Mouse (Mus musculus): ENCODE data around the gene Macf1.
A peak's percentile ranks its signal among the peaks of the same experiment; 100 is the strongest.
"Not testable (repeated sequence)": the region's sequence is repeated elsewhere in the genome, so short reads cannot be mapped to it uniquely, and the experiment has no call there.

Macf1 gene

DNA sequence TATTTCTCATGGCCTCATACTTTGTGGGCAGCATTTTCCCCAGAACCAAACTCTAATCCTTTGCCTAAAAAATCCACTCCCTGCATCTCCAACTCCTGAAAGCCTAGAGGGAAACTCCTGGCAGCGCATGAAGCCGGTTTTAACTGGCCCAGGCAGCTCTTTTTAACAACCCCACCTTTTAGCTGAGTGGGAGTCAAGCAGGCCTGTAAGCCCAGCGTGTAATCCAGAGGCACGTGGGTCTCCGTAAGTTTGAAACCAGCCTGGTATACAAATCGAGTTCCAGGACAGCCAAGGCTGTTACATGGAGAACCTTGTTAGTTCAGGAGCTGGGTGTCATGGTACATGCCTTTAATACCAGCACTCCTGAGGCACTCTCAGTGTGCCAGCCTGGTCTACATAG is 14.5 kb downstream of the Macf1 start:
- no peak for DNase-seq (ENCODE audit: low spot score)

DNA sequence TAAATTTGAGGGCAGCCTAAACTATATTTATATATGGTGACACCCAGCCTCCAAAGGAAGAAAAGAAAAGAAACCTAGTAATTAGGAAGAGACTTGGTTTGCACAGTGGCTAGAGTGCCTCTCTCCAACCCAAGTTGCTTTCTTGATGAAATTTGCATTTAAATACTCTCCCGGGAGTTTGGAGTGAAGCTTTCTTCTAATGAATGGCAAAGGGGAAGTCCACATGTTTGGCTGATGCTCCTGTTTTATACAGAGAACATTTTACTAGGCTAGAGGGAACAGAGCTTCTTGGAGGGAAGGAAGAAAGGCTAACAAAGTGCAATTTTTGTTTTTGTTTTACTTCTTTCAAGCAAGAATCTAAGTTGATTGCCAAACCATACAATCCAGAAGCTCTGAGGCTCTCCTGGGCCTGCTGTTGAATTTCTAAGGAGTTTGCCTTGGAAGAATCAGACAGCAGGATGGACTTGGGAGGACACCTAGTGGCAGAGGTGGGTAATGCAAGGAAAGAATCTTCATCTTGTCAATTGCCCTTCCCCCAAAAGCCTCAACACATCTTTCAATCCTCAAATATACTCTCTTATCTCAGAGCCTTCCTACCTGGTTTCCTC is 16.8 kb downstream of the Macf1 start:
- DNase-seq (ENCODE audit: low spot score): peak; percentile 61

- no peak for DNase-seq (ENCODE audit: low spot score)
Observed at GRCm38 (mm10) chr4:123666517-123666916, 17.6 kb downstream of the Macf1 start.

DNA sequence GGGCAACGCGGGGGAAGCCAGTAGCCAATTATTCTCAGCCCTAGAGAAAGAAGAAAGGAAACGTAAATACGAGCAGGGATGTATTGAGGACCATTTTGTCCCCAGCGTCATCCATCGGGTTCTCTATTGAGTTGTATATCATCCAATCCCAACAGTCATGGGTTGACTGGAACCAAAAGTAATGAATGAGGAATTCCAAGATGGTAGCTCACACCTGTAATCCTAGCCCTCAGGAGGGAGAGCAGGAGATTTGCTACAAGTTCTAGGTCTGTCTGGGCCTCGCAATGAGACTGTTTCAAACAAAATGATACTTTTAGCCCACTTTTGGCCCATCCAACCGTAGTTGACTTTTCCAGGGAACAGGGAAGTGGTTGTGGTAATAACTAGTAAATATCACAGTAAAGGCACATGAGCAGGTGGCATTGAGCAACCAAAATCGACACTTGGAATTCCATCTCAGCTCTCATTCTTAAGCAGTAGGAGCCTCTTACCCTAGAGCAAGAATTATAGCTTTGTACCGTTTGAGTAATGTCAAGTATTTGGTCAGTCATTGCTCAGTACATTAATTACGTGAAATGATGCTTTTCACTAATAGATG is 18.4 kb downstream of the Macf1 start:
- no peak for DNase-seq (ENCODE audit: low spot score)

DNA sequence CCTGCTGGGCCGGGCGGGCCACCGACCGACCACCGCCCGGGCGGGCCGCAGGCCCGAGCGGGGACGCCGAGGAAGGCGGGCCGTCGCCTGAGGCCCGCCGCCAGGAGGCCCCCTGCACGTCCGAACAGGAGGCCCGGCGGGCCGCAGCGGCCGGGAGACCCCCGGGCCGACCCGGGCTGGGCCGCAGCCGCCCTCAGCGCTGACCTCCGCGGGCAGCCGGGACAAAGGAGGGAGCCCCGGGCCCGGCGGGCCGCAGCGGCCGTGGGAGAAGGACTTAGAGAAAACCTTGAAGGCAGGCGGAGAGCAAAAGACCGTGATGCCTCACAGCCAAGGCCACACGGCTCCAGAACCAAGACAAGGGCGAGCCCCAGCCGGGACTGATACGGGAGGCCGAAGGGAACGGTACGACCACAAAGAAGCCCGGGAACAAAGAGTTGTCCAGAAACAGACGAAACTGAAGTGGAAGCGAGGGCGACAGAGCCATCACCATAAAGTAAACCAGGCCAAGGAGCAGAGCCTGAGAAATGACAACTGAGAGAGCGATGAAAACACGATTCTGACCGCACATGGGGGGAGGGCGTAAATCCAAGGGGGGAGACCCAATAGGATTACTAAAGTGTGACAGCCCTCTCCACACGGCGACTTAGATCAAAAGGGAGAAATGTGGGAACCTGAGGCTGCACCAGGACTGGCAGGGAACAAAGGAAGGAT is 19.1 kb downstream of the Macf1 start:
- DNase-seq (ENCODE audit: low spot score): peak; percentile 24

GRCm38 (mm10) chr4:123664021-123664950 is 19.9 kb downstream of the Macf1 start:
- peak; percentile 73 for DNase-seq (ENCODE audit: low spot score)

DNA sequence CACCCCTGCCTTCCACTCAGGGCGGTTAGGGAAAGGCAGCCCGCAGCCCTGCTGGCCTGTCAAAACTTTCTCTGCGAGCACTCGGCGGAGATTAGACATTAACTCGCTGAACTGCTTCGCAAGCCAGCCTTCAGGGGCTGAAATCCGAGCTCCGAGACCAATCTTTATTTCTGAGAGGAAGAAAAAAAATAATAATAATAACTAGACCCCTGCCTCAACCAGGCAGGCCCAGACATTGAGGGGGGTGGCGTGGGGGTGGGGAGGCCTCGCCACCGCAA is 20.5 kb downstream of the Macf1 start:
- DNase-seq (ENCODE audit: low spot score): no peak

GRCm38 (mm10) chr4:123662914-123663687 is 21.1 kb downstream of the Macf1 start:
- peak; percentile 15 for DNase-seq (ENCODE audit: low spot score)

DNA sequence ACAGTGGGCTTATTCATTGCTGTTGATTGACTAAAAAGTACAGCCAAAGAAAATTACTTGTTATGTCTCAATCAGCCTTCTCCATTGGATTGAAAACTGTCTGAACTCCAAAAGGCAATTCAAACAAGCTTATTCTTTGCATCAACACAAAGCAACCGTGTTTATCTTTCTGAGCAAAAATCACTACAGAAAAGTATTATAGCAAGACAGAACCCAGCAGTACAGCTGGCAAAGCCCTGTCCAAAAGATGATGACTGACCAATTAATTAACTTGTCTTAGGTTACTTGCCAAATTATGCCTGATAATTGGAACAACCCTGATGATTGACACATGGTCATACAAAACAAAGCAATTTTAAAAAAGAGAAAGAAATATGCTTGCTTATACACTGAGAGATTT is 26.0 kb downstream of the Macf1 start:
- no peak for DNase-seq (ENCODE audit: low spot score)

DNA sequence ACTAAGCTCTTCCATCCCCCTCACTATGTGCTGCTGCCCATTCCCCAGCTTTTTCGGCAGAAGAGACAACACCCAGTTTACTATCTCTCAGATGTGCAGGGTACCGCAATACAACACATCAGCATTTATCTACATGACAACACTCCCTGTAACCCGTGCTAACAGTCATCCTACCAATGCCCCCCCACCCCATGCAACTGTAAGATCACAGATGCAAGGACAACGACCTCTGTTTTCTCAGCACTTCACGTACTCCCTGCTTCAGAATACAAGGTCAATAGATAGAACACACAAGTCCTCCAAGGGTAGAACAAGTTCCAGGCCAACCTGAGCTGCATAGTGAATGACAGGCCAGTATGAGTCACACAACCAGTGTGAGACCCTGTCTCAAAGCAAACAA is 28.9 kb downstream of the Macf1 start:
- no peak for DNase-seq (ENCODE audit: low spot score)

DNA sequence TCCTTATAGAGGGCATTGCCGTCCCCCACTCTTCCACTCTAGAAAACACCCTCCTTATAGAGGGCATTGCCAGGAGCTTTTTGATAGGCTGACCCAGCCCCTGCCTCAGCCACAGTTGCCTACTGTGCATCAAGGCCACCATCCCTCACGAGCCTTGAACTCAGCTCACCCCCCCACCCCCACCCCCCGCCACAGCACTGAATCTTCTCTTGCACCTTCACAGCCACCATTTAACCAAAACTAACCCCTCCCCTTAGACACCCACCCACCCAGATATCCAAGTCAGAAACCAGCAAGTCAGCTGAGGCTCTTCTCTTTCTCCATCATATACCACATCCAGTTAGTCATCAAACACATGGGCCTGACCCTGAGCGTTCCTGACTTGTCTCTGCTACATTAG is 29.6 kb downstream of the Macf1 start:
- DNase-seq (ENCODE audit: low spot score): no peak

DNA sequence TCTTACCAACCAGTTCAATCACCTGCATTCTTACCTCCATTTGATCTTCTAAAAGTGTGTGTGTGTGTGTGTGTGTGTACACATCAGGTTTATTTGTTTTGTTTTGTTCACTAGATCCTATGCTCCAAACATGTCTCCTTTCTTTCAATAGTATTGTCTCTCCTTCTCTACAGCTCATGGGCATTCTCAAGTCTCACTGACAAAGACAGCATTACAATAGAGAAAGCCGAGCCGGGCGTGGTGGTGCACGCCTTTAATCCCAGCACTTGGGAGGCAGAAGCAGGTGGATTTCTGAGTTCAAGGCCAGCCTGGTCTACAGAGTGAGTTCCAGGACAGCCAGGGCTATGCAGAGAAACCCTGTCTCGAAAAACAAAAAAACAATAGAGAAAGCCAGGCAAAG is 30.7 kb downstream of the Macf1 start:
- not testable (repeated sequence) for DNase-seq (ENCODE audit: low spot score)

- DNase-seq (ENCODE audit: low spot score): no peak
Observed at GRCm38 (mm10) chr4:123652130-123652529, 32.0 kb downstream of the Macf1 start.

- DNase-seq (ENCODE audit: low spot score): no peak
Observed at GRCm38 (mm10) chr4:123649131-123649530, 35.0 kb downstream of the Macf1 start.

DNA sequence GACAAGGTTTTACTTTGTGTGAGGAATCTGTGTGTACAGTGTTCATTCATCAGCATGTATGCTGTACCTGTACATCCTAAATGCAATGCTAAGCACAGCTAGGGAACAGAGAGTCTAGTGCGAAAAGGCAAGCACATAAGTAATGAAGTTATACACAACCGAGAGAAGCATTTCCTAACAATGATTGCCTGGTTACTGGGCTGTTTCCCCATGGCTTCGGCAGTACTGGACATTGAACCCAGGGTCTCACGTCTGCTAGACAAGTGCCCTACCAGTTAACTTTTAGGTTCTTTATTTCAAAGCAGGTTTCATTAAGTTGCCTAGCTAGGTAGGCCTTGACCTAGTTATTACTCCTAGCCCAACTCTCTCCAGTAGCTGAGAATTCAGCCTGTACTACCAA is 36.5 kb downstream of the Macf1 start:
- DNase-seq (ENCODE audit: low spot score): no peak

- no peak for DNase-seq (ENCODE audit: low spot score)
Observed at GRCm38 (mm10) chr4:123647109-123647508, 37.1 kb downstream of the Macf1 start.

GRCm38 (mm10) chr4:123645246-123645845 is 38.8 kb downstream of the Macf1 start:
- no peak for DNase-seq (ENCODE audit: low spot score)

DNA sequence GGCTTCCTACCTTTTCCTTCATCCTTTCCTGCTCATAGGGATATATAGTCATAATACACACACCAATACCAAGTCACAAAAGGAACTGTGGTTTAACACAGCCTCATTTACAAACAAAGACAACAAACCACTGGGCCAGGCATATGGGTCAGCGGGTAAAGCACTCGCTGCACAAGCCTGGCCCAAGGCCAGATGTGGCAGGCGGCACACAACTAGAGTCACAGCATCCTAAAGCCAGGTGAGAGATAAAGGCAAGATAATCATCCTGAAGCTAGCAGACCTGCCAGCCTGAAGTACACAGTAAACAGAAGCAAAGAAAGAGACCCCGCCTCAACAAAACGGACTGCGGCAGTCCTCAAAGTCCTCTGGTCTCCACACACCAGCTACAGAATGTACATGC is 40.6 kb downstream of the Macf1 start:
- DNase-seq (ENCODE audit: low spot score): no peak

GRCm38 (mm10) chr4:123642877-123643276 is 41.3 kb downstream of the Macf1 start:
- DNase-seq (ENCODE audit: low spot score): no peak

- no peak for DNase-seq (ENCODE audit: low spot score)
Observed at GRCm38 (mm10) chr4:123637136-123637535, 47.0 kb downstream of the Macf1 start.

- no peak for DNase-seq (ENCODE audit: low spot score)
Observed at GRCm38 (mm10) chr4:123635428-123635827, 48.7 kb downstream of the Macf1 start.

- DNase-seq (ENCODE audit: low spot score): no peak
Observed at GRCm38 (mm10) chr4:123634436-123634835, 49.7 kb downstream of the Macf1 start.

Data from spleen, adult 12 weeks (tissue).